ENCODE assay signal across 15 mouse cellular contexts in genomic region chr13:104025710-104025995, GRCm38 (mm10).
A peak's percentile ranks its signal among the peaks of the same experiment; 100 is the strongest.
DNase-seq lines count a peak whose midpoint lies in the region; ATAC-seq and TF ChIP-seq lines count a peak whose summit lies in the region.
"Had no signal": no experiment of that assay in that cellular context is flagged by ENCODE, and none has a peak within 500 bp of the region (broad histone marks: within the 10 kb centered on the region; RNA-seq: fewer than 3 reads in every experiment).

No protein-coding gene starts in this region.

- no peak overlapping the region for H3K4me2 ChIP-seq in hindbrain, embryonic 12.5 days (replicated peaks)
- H3K4me2 ChIP-seq in hindbrain, embryonic 14.5 days (replicated peaks) = no peak overlapping the region
- peak overlapping the region; percentile 22; the same call in 1 of the 2 replicates for H3K4me2 ChIP-seq in lung, embryonic 15.5 days
- no peak overlapping the region for H3K4me2 ChIP-seq in intestine, postnatal 0 days (replicated peaks; ENCODE audit: low read depth)
- peak overlapping the region; percentile 19; the same call in 1 of the 2 replicates for H3K4me2 ChIP-seq in stomach, postnatal 0 days (replicated peaks; ENCODE audit: low read depth)
- H3K4me2 ChIP-seq: liver, embryonic 12.5 days; neural tube, embryonic 12.5 days had no signal

- no peak for TF ChIP-seq CTCF in intestine, postnatal 0 days (IDR thresholded peaks at IDR 0.05; ENCODE audit: low read depth)
- no peak for TF ChIP-seq CTCF in stomach, postnatal 0 days (IDR thresholded peaks at IDR 0.05; ENCODE audit: low read depth)

- TF ChIP-seq EP300 in stomach, postnatal 0 days (optimal IDR thresholded peaks at IDR 0.05) = no peak

- H3K4me1 ChIP-seq in hindbrain, embryonic 12.5 days = peaks cover 9% of the 10 kb centered on the region
- no peaks in the 10 kb centered on the region for H3K4me1 ChIP-seq in hindbrain, embryonic 14.5 days (replicated peaks; ENCODE audit: control insufficient read depth, insufficient read depth, low read length)
- H3K4me1 ChIP-seq in lung, embryonic 15.5 days = peaks cover 33% of the 10 kb centered on the region
- H3K4me1 ChIP-seq in intestine, postnatal 0 days (replicated peaks; ENCODE audit: control insufficient read depth, insufficient read depth, low read length) = peaks cover 12% of the 10 kb centered on the region; the same call in 1 of the 2 replicates
- H3K4me1 ChIP-seq in stomach, postnatal 0 days (replicated peaks; ENCODE audit: control insufficient read depth, insufficient read depth) = no peaks in the 10 kb centered on the region; the same call in 1 of the 2 replicates

- no peak overlapping the region for H3K4me3 ChIP-seq in hindbrain, embryonic 12.5 days
- H3K4me3 ChIP-seq in hindbrain, embryonic 14.5 days (replicated peaks; ENCODE audit: low read length) = no peak overlapping the region
- no peak overlapping the region for H3K4me3 ChIP-seq in lung, embryonic 15.5 days
- no peak overlapping the region for H3K4me3 ChIP-seq in intestine, postnatal 0 days (ENCODE audit: low read depth, low read length)
- no peak overlapping the region for H3K4me3 ChIP-seq in stomach, postnatal 0 days (ENCODE audit: low read depth, low read length)
- H3K4me3 ChIP-seq: forebrain, embryonic 10.5 days; liver, embryonic 12.5 days; midbrain, embryonic 10.5 days; neural tube, embryonic 12.5 days had no signal

- H3K9ac ChIP-seq in hindbrain, embryonic 12.5 days = no peak overlapping the region
- H3K9ac ChIP-seq in hindbrain, embryonic 14.5 days = no peak overlapping the region
- no peak overlapping the region for H3K9ac ChIP-seq in lung, embryonic 15.5 days
- no peak overlapping the region for H3K9ac ChIP-seq in intestine, postnatal 0 days (ENCODE audit: low read depth, low read length)
- H3K9ac ChIP-seq in stomach, postnatal 0 days (ENCODE audit: low read length) = peak overlapping the region; percentile 28; the same call in 1 of the 2 replicates
- H3K9ac ChIP-seq: liver, embryonic 12.5 days; neural tube, embryonic 12.5 days had no signal

- peaks cover 21% of the 10 kb centered on the region for H3K27me3 ChIP-seq in hindbrain, embryonic 12.5 days
- peaks cover 10% of the 10 kb centered on the region; the same call in 1 of the 2 replicates for H3K27me3 ChIP-seq in hindbrain, embryonic 14.5 days (ENCODE audit: control insufficient read depth, insufficient read depth, low read length)
- no peaks in the 10 kb centered on the region for H3K27me3 ChIP-seq in lung, embryonic 15.5 days
- no peaks in the 10 kb centered on the region for H3K27me3 ChIP-seq in intestine, postnatal 0 days (replicated peaks; ENCODE audit: control insufficient read depth, insufficient read depth, low read length)
- no peaks in the 10 kb centered on the region for H3K27me3 ChIP-seq in stomach, postnatal 0 days (ENCODE audit: control insufficient read depth, insufficient read depth, low read length)
- H3K27me3 ChIP-seq: liver, embryonic 12.5 days had no signal

- H3K27ac ChIP-seq in hindbrain, embryonic 12.5 days = peak overlapping the region; percentile 48; the same call in 1 of the 2 replicates
- H3K27ac ChIP-seq in hindbrain, embryonic 14.5 days = no peak overlapping the region
- H3K27ac ChIP-seq in lung, embryonic 15.5 days = peak overlapping the region; percentile 88
- H3K27ac ChIP-seq in intestine, postnatal 0 days (ENCODE audit: low read depth, low read length) = peak overlapping the region; percentile 30; the same call in 1 of the 2 replicates
- H3K27ac ChIP-seq in stomach, postnatal 0 days (replicated peaks) = peak overlapping the region; percentile 88
- H3K27ac ChIP-seq: midbrain, embryonic 10.5 days; neural tube, embryonic 12.5 days had no signal

- 78% methylated on average over 6 of the region's 6 CpGs for whole genome bisulfite sequencing in hindbrain, embryonic 12.5 days
- WGBS in hindbrain, embryonic 14.5 days = 77% methylated on average over 6 of the region's 6 CpGs
- WGBS in lung, embryonic 15.5 days = 38% methylated on average over 6 of the region's 6 CpGs
- 60% methylated on average over 6 of the region's 6 CpGs for WGBS in intestine, postnatal 0 days
- 45% methylated on average over 6 of the region's 6 CpGs for WGBS in stomach, postnatal 0 days

- no peaks in the 10 kb centered on the region for H3K36me3 ChIP-seq in hindbrain, embryonic 12.5 days
- peaks cover 15% of the 10 kb centered on the region for H3K36me3 ChIP-seq in hindbrain, embryonic 14.5 days (replicated peaks; ENCODE audit: control insufficient read depth, insufficient read depth)
- H3K36me3 ChIP-seq in lung, embryonic 15.5 days = no peaks in the 10 kb centered on the region
- H3K36me3 ChIP-seq in intestine, postnatal 0 days (ENCODE audit: control insufficient read depth, insufficient read depth) = no peaks in the 10 kb centered on the region
- H3K36me3 ChIP-seq in stomach, postnatal 0 days (ENCODE audit: control insufficient read depth, insufficient read depth, low read length) = no peaks in the 10 kb centered on the region
- H3K36me3 ChIP-seq: forebrain, embryonic 10.5 days; midbrain, embryonic 10.5 days; neural tube, embryonic 12.5 days had no signal

- no peak for ATAC-seq in hindbrain, embryonic 12.5 days (ENCODE audit: low FRiP score)
- no peak for ATAC-seq in hindbrain, embryonic 14.5 days (ENCODE audit: low FRiP score)
- peak; percentile 35; the same call in 1 of the 2 replicates for ATAC-seq in lung, embryonic 15.5 days (ENCODE audit: borderline replicate concordance, extremely low read depth, low FRiP score, low TSS enrichment)
- ATAC-seq in intestine, postnatal 0 days = no peak
- ATAC-seq in stomach, postnatal 0 days (ENCODE audit: low FRiP score, low TSS enrichment) = no peak
- ATAC-seq: liver, embryonic 12.5 days had no signal

- no peak for DNase-seq in hindbrain, embryonic 14.5 days (ENCODE audit: low spot score)
- no peak for DNase-seq in lung, adult 18-20 months
- no peak for DNase-seq in stomach, postnatal 0 days (ENCODE audit: low spot score)
- no peak for DNase-seq in adrenal gland, postnatal 14 days
- DNase-seq: cerebellum, postnatal 25 days; gastrocnemius, postnatal 25 days; layer of hippocampus, adult 9-11 months; right cerebral cortex, postnatal 25 days had no signal

- H3K9me3 ChIP-seq in hindbrain, embryonic 12.5 days (replicated peaks) = no peaks in the 10 kb centered on the region
- no peaks in the 10 kb centered on the region for H3K9me3 ChIP-seq in hindbrain, embryonic 14.5 days (ENCODE audit: control insufficient read depth, low read length)
- no peaks in the 10 kb centered on the region for H3K9me3 ChIP-seq in lung, embryonic 15.5 days
- H3K9me3 ChIP-seq in intestine, postnatal 0 days (ENCODE audit: control insufficient read depth) = no peaks in the 10 kb centered on the region
- H3K9me3 ChIP-seq in stomach, postnatal 0 days (ENCODE audit: control insufficient read depth, low read length) = no peaks in the 10 kb centered on the region
- H3K9me3 ChIP-seq: forebrain, embryonic 10.5 days; liver, embryonic 12.5 days; midbrain, embryonic 10.5 days; neural tube, embryonic 12.5 days had no signal

Comparison
In these comparisons a context has a peak if more than half of its experiments do, and no peak if none do; other contexts are left out.
1. H3K4me2 ChIP-seq: peak in lung, embryonic 15.5 days (single experiment) and stomach, postnatal 0 days (single experiment); none in hindbrain, embryonic 12.5 days (single experiment), hindbrain, embryonic 14.5 days (single experiment) and intestine, postnatal 0 days (single experiment).